Mouse (Mus musculus) embryonic facial prominence, embryonic 12.5 days (tissue): ENCODE measurements around the gene Atp5b. TPM values are rescaled to one million over a fixed set of nuclear protein-coding genes. Genes with fewer than 3 reads are reported as not detected.

Source experiments
- ATAC-seq: fragments of 200-750 bp; cut with Nextera tagmentation; 2 replicates; pipeline ENCODE4 v1.8.0; 2017; ENCODE audit not compliant: insufficient number of reproducible peaks, insufficient read depth, low FRiP score, low TSS enrichment
- H3K27ac ChIP-seq: fragments of 300-500 bp; sonication (generic); 2 replicates; pipeline ENCODE4 v1.5.1; 2016; ENCODE audit warnings: mild to moderate bottlenecking
- H3K27me3 ChIP-seq: fragments of 300-500 bp; sonication (generic); 2 replicates; pipeline ENCODE4 v1.6.1; 2016; ENCODE audit warnings: mild to moderate bottlenecking, moderate library complexity
- H3K36me3 ChIP-seq: fragments of 300-500 bp; sonication (generic); 2 replicates; pipeline ENCODE4 v1.6.1; 2016; ENCODE audit warnings: mild to moderate bottlenecking
- H3K4me1 ChIP-seq: fragments of 300-500 bp; sonication (generic); 2 replicates; pipeline ENCODE4 v1.6.1; 2016
- H3K4me2 ChIP-seq: fragments of 300-500 bp; sonication (generic); replicated peaks from 2 replicates; pipeline ENCODE4 v1.6.1; 2016; ENCODE audit warnings: mild to moderate bottlenecking, moderate library complexity
- H3K4me3 ChIP-seq: fragments of 300-500 bp; sonication (generic); 2 replicates; pipeline ENCODE4 v1.5.1; 2016; ENCODE audit warnings: mild to moderate bottlenecking
- H3K9ac ChIP-seq: fragments of 300-500 bp; sonication (generic); 2 replicates; pipeline ENCODE4 v1.6.1; 2016; ENCODE audit warnings: mild to moderate bottlenecking, moderate library complexity
- H3K9me3 ChIP-seq: fragments of 300-500 bp; sonication (generic); 2 replicates; pipeline ENCODE4 v1.6.1; 2016; ENCODE audit warnings: mild to moderate bottlenecking, moderate library complexity
- WGBS: fragments of 180-500 bp; shearing (Covaris S2); methylation state at CpG from one replicate; pipeline ENCODE4 v1.1.7; 2016; 5-methylcytosine and 5-hydroxymethylcytosine counted together
- polyA plus RNA-seq: library from polyadenylated mRNA; unstranded; fragments of >200 nt; fragmentation: Nextera tagmentation; extraction: Ambion mirVana; gene quantifications from 2 replicates; pipeline ENCODE4 v1.2.1, GENCODE M21; 2016

The Atp5b gene
- polyA plus RNA-seq = 1,967 TPM in 2 replicates

DNA sequence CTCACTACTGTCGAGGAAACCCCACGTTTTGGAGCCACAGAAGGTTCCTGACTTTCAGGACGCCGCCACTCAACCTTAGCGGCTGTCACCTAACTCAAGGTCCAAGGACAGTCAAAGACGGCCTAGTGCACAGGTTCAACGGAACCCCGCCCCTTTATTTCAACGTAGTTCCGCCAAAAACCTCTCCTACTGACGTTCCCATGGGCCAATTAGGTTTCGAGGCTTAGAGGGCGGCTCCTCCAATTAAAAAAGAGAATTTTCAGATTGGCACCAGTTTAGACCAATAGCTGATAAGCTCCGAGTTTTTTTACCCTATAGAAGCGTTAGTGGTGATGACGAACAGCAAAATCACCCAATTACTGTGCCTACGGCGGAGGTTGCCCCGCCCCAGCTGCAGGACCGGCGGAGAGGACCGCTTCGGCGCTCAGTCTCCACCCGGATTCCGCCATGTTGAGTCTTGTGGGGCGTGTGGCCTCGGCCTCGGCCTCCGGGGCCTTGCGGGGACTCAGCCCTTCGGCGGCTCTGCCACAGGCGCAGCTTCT is at the start of gene Atp5b:
TSS of gene Atp5b (plus strand) at position 394 of the 542 bp plus-strand sequence.
- Histone ChIP-seq H3K9ac (peak within 1 kb of the TSS; percentile 99), H3K36me3 (peaks cover 38% of the 10 kb centered on the region), H3K9me3 (no peaks in the 10 kb centered on the region), H3K4me2 (peak within 1 kb of the TSS; percentile 79), H3K27me3 (no peaks in the 10 kb centered on the region), H3K4me1 (peaks cover 16% of the 10 kb centered on the region), H3K27ac (peak within 1 kb of the TSS; percentile 89), H3K4me3 (peak within 1 kb of the TSS; percentile 95)
- peak; percentile 97 for ATAC-seq
- 0% methylated on average over 34 of the region's 34 CpGs for WGBS

DNA sequence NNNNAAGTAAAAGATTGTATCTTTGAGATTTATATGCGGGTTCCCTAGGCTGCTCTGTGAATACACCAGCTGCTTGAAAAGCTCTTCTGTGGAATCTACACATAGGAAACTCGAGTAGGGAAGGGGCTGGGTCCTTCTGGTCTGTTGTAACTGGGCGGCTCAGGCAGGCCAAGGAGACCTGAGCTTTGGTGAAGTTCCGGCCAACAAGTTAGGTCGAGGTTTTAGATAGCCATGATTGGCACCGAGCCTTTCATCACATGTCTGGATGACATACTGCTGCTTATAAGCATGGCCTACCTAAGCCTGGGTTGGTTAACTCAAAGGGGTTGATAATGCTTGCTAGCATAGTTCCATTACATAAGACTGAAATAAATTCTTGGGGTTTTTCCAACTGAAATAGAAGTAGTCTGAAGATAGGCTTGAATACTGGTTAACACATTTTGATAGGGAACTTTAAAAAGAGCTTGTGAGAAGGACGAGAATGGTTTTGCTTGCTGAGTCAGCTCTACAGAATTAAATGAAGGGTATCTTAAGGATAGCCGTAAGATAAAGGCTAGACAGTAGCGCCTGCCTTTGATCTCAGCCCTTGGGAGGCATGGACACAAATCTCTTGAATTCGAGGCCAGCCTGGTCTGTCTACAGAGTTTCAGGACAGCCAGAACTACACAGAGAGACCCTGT is 46.2 kb upstream of the Atp5b start:
- peaks cover 29% of the 10 kb centered on the region for H3K36me3 ChIP-seq
- ATAC-seq = no peak

DNA sequence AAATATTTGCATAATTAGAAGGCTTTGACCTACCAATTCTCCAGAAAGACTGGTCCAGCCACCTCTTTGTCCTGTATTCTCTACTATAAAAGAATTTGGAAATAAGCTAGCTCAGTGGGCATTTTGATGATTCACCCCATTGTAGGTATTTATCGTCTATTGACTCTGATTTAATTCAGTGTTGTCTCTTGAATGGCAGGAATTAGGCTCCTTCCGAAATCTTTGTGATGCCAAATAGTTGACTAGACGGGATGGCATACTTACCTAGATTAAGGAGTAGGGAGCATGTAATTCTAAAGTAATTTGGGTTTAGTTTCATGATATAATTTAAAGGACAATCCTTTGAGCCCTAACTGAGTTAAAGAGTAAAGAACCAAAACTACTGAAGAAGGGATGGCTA is 45.2 kb upstream of the Atp5b start:
- H3K27me3 ChIP-seq = no peaks in the 10 kb centered on the region
- WGBS = 76% methylated on average over 3 of the region's 3 CpGs
- peaks cover 30% of the 10 kb centered on the region for H3K36me3 ChIP-seq
- H3K4me2 ChIP-seq = peak overlapping the region; percentile 37
- no peak overlapping the region; the same call in 1 of the 2 replicates for H3K9ac ChIP-seq
- H3K27ac ChIP-seq = no peak overlapping the region
- ATAC-seq = no peak
- H3K4me3 ChIP-seq = no peak overlapping the region
- H3K4me1 ChIP-seq = peaks cover 34% of the 10 kb centered on the region
- no peaks in the 10 kb centered on the region for H3K9me3 ChIP-seq

More for the DNA sequence above, 46.2 kb upstream of the Atp5b start:
- 8% methylated on average over 10 of the region's 10 CpGs for WGBS
- H3K4me1 ChIP-seq = peaks cover 31% of the 10 kb centered on the region
- H3K4me2 ChIP-seq = peak overlapping the region; percentile 87
- H3K9me3 ChIP-seq = no peaks in the 10 kb centered on the region
- H3K27ac ChIP-seq = peak overlapping the region; percentile 96; the same call in 1 of the 2 replicates
- H3K9ac ChIP-seq = peak overlapping the region; percentile 99
- H3K27me3 ChIP-seq = no peaks in the 10 kb centered on the region
- peak overlapping the region; percentile 97 for H3K4me3 ChIP-seq

DNA sequence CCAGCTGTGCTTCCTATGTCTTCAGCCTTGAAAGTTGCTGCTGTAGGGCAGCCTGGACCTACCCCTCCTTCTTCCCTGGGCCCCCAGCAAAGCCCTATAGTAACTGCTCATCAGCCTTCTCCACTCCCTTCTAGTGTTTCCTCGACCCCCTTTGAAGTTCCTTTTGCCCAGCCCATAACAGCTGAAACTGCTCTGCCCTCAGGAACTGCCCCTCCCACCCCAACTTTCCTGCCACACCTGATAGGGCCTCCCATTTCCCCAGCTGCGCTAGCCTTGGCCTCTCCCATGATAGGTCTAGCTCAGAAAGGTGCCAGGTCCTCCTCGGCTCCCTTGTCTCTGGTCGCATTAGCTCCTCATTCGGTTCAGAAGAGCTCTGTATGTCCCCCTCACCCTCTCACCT is 43.9 kb upstream of the Atp5b start:
- no peak overlapping the region for H3K4me2 ChIP-seq
- ATAC-seq = no peak
- H3K36me3 ChIP-seq = peaks cover 42% of the 10 kb centered on the region
- no peaks in the 10 kb centered on the region for H3K9me3 ChIP-seq
- H3K27me3 ChIP-seq = no peaks in the 10 kb centered on the region
- H3K4me3 ChIP-seq = no peak overlapping the region
- 58% methylated on average over 5 of the region's 5 CpGs for WGBS
- H3K4me1 ChIP-seq = peaks cover 47% of the 10 kb centered on the region
- no peak overlapping the region for H3K27ac ChIP-seq
- no peak overlapping the region for H3K9ac ChIP-seq

DNA sequence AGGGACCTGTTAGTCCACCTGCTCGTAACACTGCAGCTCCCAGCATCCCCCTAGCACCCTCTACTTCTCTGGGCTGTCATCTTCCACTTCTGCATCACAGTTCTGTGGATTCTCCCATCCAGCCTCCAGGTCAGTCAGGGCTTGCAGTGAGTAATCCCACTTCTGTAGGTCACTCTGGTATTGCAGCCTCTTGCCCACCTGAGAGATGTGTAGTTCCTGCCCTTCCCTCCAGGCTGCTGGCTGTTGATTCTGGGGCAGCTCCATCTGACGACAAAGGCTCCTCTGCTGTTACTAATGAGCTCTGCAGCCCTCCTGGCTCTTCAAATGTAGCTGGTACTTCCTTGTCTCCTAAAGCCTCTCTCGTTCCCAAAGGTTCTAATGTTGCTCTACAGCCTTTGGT is 43.2 kb upstream of the Atp5b start:
- Histone ChIP-seq H3K9ac (peak overlapping the region; percentile 15; the same call in 1 of the 2 replicates), H3K4me1 (peaks cover 48% of the 10 kb centered on the region), H3K27ac (no peak overlapping the region), H3K9me3 (no peaks in the 10 kb centered on the region), H3K27me3 (no peaks in the 10 kb centered on the region), H3K4me2 (no peak overlapping the region), H3K4me3 (no peak overlapping the region), H3K36me3 (peaks cover 49% of the 10 kb centered on the region)
- 77% methylated on average over 3 of the region's 3 CpGs for whole genome bisulfite sequencing
- ATAC-seq = no peak

DNA sequence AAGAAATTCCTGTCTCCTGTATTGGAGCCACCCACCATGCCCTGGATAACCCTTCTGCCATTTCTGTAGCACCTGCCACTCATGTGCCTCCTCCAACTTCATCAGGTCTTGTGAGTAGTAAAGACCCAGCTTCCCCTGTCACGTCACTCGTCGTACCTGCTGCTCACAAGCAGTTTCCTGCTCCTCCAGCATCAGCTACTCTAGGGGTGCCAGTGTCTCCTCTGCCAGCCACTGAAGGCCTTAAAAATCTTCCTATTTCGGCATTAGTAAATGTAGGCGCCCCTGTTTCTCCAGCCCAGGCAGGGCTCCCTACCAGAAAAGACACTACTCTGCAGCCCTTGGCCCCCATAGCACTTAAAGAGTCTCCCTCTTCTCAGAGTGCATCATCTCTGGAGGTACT is 42.8 kb upstream of the Atp5b start:
- Histone ChIP-seq H3K4me3 (no peak overlapping the region), H3K27me3 (no peaks in the 10 kb centered on the region), H3K4me1 (peaks cover 49% of the 10 kb centered on the region), H3K9me3 (no peaks in the 10 kb centered on the region), H3K4me2 (no peak overlapping the region), H3K27ac (no peak overlapping the region), H3K36me3 (peaks cover 53% of the 10 kb centered on the region), H3K9ac (no peak overlapping the region)
- 90% methylated on average over 5 of the region's 5 CpGs for WGBS
- no peak for ATAC-seq

DNA sequence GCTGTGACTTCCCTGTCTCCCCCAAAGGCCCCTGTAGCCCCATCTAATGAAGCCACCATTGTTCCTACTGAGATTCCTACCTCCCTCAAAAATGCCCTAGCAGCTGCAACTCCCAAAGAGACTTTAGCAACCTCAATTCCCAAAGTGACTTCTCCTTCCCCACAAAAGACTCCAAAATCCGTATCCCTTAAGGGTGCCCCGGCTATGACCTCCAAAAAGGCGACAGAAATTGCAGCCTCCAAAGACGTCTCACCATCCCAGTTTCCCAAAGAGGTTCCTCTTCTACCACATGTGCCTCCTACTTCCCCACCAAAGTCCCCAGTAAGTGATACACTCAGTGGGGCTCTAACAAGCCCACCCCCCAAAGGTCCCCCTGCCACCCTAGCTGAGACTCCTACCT is 41.4 kb upstream of the Atp5b start:
- no peak overlapping the region for H3K4me2 ChIP-seq
- WGBS = 77% methylated on average over 4 of the region's 4 CpGs
- no peak overlapping the region for H3K27ac ChIP-seq
- H3K36me3 ChIP-seq = peaks cover 66% of the 10 kb centered on the region
- H3K4me1 ChIP-seq = peaks cover 49% of the 10 kb centered on the region
- no peak for ATAC-seq
- H3K27me3 ChIP-seq = no peaks in the 10 kb centered on the region
- H3K9ac ChIP-seq = no peak overlapping the region
- H3K9me3 ChIP-seq = no peaks in the 10 kb centered on the region
- H3K4me3 ChIP-seq = no peak overlapping the region

DNA sequence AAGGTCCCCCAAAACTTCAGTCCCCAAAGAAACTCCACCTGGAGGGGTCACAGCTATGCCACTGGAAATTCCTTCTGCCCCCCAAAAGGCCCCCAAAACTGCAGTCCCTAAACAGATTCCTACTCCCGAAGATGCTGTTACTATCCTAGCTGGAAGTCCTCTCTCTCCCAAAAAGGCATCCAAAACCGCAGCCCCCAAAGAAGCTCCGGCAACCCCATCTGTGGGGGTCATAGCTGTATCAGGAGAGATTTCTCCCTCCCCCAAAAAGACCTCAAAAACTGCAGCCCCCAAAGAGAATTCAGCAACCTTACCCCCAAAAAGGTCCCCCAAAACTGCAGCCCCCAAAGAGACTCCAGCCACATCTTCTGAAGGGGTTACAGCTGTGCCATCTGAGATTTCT is 40.6 kb upstream of the Atp5b start:
- Histone ChIP-seq H3K27me3 (no peaks in the 10 kb centered on the region), H3K4me1 (peaks cover 40% of the 10 kb centered on the region), H3K4me3 (no peak overlapping the region), H3K27ac (no peak overlapping the region), H3K4me2 (no peak overlapping the region), H3K36me3 (peaks cover 72% of the 10 kb centered on the region), H3K9ac (no peak overlapping the region), H3K9me3 (no peaks in the 10 kb centered on the region)
- ATAC-seq = no peak
- 85% methylated on average over 3 of the region's 3 CpGs for WGBS

DNA sequence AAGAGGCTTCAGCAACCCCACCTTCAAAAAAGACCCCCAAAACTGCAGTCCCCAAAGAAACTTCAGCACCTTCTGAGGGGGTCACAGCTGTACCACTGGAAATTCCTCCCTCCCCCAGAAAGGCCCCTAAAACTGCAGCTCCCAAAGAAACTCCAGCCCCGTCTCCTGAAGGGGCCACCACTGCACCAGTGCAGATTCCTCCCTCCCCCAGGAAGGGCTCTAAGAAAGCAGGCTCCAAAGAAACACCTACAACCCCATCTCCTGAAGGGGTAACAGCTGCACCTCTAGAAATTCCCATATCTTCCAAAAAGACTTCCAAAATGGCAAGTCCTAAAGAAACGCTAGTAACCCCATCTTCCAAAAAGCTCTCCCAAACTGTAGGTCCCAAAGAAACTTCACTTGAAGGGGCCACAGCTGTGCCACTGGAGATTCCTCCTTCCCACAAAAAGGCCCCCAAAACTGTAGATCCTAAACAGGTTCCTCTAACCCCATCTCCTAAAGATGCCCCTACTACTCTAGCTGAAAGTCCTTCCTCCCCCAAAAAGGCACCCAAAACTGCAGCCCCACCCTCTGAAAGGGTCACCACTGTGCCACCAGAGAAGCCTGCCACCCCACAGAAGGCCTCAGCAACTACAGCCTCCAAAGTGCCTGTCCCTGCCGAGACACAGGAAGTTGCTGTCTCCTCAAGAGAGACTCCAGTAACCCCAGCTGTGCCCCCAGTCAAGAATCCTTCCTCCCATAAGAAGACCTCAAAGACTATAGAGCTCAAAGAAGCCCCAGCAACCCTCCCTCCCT is 39.8 kb upstream of the Atp5b start:
- Histone ChIP-seq H3K27me3 (no peaks in the 10 kb centered on the region), H3K9ac (peak overlapping the region; percentile 38), H3K9me3 (no peaks in the 10 kb centered on the region), H3K4me2 (no peak overlapping the region), H3K4me3 (no peak overlapping the region), H3K27ac (peak overlapping the region; percentile 30; the same call in 1 of the 2 replicates), H3K4me1 (peaks cover 35% of the 10 kb centered on the region), H3K36me3 (peaks cover 79% of the 10 kb centered on the region)
- ATAC-seq = no peak
- 73% methylated on average over 3 of the region's 3 CpGs for WGBS

DNA sequence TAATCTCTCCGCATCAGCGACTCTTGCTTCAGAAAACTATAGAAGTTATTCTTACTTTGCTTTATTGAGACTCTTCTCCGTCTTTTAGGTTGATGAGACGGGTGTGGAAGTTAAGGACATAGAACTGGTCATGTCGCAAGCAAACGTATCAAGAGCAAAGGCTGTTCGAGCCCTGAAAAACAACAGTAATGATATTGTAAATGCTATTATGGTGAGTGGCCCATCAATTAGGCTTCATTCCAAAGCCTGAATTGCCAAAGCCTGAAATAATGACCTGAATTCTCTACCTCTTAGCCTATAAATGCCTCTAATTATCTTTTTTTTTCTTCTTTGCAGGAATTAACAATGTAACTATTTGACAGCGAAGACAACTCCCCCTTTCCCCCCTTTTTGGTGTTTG is 34.9 kb upstream of the Atp5b start:
- H3K9me3 ChIP-seq = no peaks in the 10 kb centered on the region
- H3K4me2 ChIP-seq = no peak overlapping the region
- WGBS = 94% methylated on average over 8 of the region's 8 CpGs
- H3K27ac ChIP-seq = no peak overlapping the region
- no peak for ATAC-seq
- no peak overlapping the region for H3K4me3 ChIP-seq
- H3K4me1 ChIP-seq = peaks cover 16% of the 10 kb centered on the region
- H3K9ac ChIP-seq = no peak overlapping the region
- peaks cover 82% of the 10 kb centered on the region for H3K36me3 ChIP-seq
- H3K27me3 ChIP-seq = no peaks in the 10 kb centered on the region

DNA sequence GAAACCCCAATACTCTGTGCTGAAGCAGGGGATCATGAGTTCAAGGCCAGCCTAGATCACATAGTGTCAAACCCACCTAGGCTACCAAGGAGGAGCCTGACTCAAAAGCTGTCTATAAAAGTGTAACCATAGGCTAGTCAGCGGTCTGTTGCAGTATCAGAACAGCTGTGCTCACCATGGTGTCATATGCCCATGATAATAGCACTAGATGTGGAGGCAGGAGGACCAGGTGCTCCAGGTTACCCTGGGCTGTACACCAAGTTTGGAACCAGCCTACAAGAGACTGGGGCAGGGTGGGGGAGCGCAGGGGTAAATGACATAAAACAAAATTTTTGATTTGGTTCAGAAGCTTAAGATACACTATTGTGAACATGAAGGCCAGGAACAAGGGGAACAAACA is 33.3 kb upstream of the Atp5b start:
- WGBS = 95% methylated on average over 2 of the region's 2 CpGs
- H3K4me1 ChIP-seq = 0 out of 2 replicates have a peak, but pooled peaks cover 2% of the 10 kb centered on the region
- no peaks in the 10 kb centered on the region for H3K27me3 ChIP-seq
- no peak overlapping the region for H3K27ac ChIP-seq
- peaks cover 66% of the 10 kb centered on the region for H3K36me3 ChIP-seq
- no peaks in the 10 kb centered on the region for H3K9me3 ChIP-seq
- no peak overlapping the region for H3K4me2 ChIP-seq
- ATAC-seq = no peak
- no peak overlapping the region for H3K4me3 ChIP-seq
- H3K9ac ChIP-seq = no peak overlapping the region

DNA sequence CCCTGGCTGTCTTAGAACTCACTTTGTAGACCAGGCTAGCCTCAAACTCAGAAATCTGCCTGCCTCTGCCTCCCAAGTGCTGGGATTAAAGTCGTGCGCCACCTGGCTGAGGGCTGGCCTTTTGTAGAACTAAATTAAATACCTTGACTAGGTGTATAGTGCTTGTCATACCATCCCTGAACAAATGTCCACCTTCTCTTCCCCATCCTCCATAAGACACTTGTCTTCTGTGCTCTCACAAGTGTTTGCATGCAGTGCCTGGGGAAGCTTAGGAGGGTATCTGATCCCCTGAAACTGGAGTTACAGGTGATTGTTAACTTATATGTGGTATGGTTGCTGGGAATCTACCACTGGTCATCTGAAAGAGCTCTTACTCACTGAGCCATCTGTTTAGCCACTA is 32.7 kb upstream of the Atp5b start:
- no peaks in the 10 kb centered on the region for H3K4me1 ChIP-seq
- 83% methylated on average over 2 of the region's 2 CpGs for WGBS
- peaks cover 61% of the 10 kb centered on the region for H3K36me3 ChIP-seq
- no peak overlapping the region for H3K9ac ChIP-seq
- no peak overlapping the region for H3K4me3 ChIP-seq
- no peaks in the 10 kb centered on the region for H3K9me3 ChIP-seq
- no peaks in the 10 kb centered on the region for H3K27me3 ChIP-seq
- ATAC-seq = no peak
- no peak overlapping the region for H3K4me2 ChIP-seq
- H3K27ac ChIP-seq = no peak overlapping the region
